Mouse (Mus musculus): ENCODE results near the gene Lypd5. TPM values are rescaled to one million over a fixed set of nuclear protein-coding genes. Genes with fewer than 3 reads are reported as not detected.

Lypd5 gene
- total RNA-seq, 1 experiment = not detected

DNA sequence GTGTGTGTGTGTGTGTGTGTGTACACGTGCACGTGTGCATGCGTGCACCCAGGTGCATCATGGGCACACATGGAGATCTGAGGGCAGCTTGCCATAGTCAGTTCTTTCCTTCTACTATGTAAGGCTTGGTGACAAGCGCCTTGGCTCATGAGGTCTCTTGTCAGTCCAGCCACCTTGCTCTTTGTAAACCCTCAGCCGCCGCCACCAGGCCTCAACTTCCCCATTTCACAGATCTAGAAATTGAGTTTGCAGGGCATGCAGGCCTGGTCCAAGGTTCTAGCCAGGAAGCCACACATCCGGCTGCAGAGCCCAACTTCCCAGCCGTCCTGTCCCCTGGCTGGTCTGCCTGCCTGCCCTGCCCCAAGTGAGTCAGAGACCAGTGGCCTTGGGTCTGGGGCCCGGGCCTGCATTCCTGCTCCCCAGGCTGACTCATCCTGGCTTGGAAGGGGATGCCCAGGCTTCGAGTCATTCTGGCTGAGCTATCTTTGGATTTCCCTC is 38.1 kb downstream of the Lypd5 start:
- Histone ChIP-seq H3K4me1 (ENCODE audit: control insufficient read depth in 2 of 2, insufficient read depth in 2 of 2, low read length in 2 of 2, poor library complexity in 1 of 2) (peaks cover 0 to 11% of the 10 kb centered on the region in 2 experiments; a peak in 1 of 4 replicates), H3K9me3 (ENCODE audit: control insufficient read depth, insufficient read depth, low read depth, low read length) (no peaks in the 10 kb centered on the region), H3K9ac (ENCODE audit: insufficient read depth, low read depth, low read length, poor library complexity, severe bottlenecking) (no peak overlapping the region), H3K36me3 (ENCODE audit: control insufficient read depth, insufficient read depth, low read length, poor library complexity, severe bottlenecking) (no peaks in the 10 kb centered on the region), H3K4me3 (ENCODE audit: insufficient read depth in 1 of 2, low read depth in 1 of 2, low read length in 2 of 2, poor library complexity in 1 of 2, severe bottlenecking in 1 of 2) (no peak overlapping the region), H3K27ac (ENCODE audit: insufficient read depth, low read depth, low read length, poor library complexity, severe bottlenecking) (no peak overlapping the region)
- DNase-seq (ENCODE audit: low read depth, low spot score) = no peak
- no peak for TF ChIP-seq ZNF384 (IDR thresholded peaks at IDR 0.05; ENCODE audit: low read depth, low read length)
- no peak for TF ChIP-seq MAFK (IDR thresholded peaks at IDR 0.05; ENCODE audit: insufficient read depth, low read depth, low read length)
- TF ChIP-seq ZC3H11A (IDR thresholded peaks at IDR 0.05; ENCODE audit: borderline replicate concordance, low read depth, low read length) = no peak
- TF ChIP-seq HCFC1 (IDR thresholded peaks at IDR 0.05; ENCODE audit: borderline replicate concordance, insufficient read depth, low read length) = no peak
- no peak for TF ChIP-seq CHD2 (IDR thresholded peaks at IDR 0.05; ENCODE audit: low read depth, low read length)
- in situ Hi-C loops (cut with MboI; ENCODE audit: low sequenced_read_pairs in 2 of 2, unreplicated experiment in 2 of 2) = no loop called here

DNA sequence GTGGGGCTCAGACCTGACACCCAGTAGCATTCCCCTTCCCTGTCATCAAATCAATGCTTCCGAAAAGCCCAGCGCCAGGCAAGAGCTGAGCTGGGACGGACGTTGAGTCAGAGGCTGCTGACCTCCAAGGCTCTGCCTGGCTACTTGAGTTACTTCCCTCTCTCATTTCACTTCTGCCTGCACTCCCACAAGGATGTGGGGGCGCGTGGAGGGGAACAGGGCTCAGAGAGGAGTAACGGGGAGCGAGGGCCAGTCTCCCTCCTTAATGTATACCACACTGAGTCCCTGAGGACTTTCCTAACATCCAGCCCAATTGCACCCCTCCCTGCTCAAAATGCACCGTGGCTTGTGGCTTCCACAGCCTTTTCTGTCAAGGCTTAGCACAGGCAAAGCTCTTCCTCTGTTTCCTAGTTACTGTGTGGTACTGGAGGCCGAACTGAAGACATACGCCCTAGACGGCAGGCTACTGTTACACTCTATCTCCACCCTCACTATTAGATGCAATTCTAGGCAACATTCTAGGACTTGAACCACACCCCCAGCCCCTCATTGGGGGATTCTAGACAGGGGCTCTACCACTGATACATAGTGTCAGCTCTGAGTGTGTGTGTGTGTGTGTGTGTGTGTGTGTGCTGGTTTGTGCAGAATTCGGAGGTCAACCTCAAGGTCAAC is 40.7 kb downstream of the Lypd5 start:
- no peak for TF ChIP-seq MAFK (IDR thresholded peaks at IDR 0.05; ENCODE audit: insufficient read depth, low read depth, low read length)
- no peak for TF ChIP-seq ZC3H11A (IDR thresholded peaks at IDR 0.05; ENCODE audit: borderline replicate concordance, low read depth, low read length)
- no peak for TF ChIP-seq HCFC1 (IDR thresholded peaks at IDR 0.05; ENCODE audit: borderline replicate concordance, insufficient read depth, low read length)
- TF ChIP-seq CHD2 (IDR thresholded peaks at IDR 0.05; ENCODE audit: low read depth, low read length) = no peak
- no peak for TF ChIP-seq ZNF384 (IDR thresholded peaks at IDR 0.05; ENCODE audit: low read depth, low read length)
- H3K27ac ChIP-seq (ENCODE audit: insufficient read depth, low read depth, low read length, poor library complexity, severe bottlenecking) = no peak overlapping the region
- no peak for DNase-seq (ENCODE audit: low read depth, low spot score)
- H3K36me3 ChIP-seq (ENCODE audit: control insufficient read depth, insufficient read depth, low read length, poor library complexity, severe bottlenecking) = no peaks in the 10 kb centered on the region
- peaks cover 0 to 4% of the 10 kb centered on the region in 2 experiments; a peak in 1 of 4 replicates for H3K4me1 ChIP-seq (ENCODE audit: control insufficient read depth in 2 of 2, insufficient read depth in 2 of 2, low read length in 2 of 2, poor library complexity in 1 of 2)
- H3K4me3 ChIP-seq (ENCODE audit: insufficient read depth in 1 of 2, low read depth in 1 of 2, low read length in 2 of 2, poor library complexity in 1 of 2, severe bottlenecking in 1 of 2) = no peak overlapping the region
- H3K9me3 ChIP-seq (ENCODE audit: control insufficient read depth, insufficient read depth, low read depth, low read length) = no peaks in the 10 kb centered on the region
- no peak overlapping the region for H3K9ac ChIP-seq (ENCODE audit: insufficient read depth, low read depth, low read length, poor library complexity, severe bottlenecking)
- in situ Hi-C loops (cut with MboI; ENCODE audit: low sequenced_read_pairs in 2 of 2, unreplicated experiment in 2 of 2) = no loop called here

DNA sequence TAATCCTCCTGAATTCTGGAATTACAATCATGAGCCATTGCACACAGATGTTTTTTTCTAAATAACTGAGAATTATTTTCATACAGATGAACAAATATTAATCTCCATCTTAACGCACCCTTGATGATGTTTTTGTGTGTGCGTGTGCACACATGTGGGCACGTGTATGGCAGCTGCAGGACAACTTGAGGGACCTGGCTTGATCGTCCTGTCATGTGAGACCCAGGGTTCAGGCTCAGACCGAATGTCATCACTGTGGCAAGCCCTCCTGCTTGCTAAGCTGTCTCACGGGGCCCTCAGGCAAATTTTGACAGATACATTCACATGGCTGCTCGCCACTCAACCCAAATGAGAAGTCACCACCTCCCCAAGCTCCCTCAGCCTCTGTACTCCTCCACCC is 41.5 kb downstream of the Lypd5 start:
- H3K4me1 ChIP-seq (ENCODE audit: control insufficient read depth in 2 of 2, insufficient read depth in 2 of 2, low read length in 2 of 2, poor library complexity in 1 of 2) = peaks cover 0 to 4% of the 10 kb centered on the region in 2 experiments; a peak in 1 of 4 replicates
- H3K27ac ChIP-seq (ENCODE audit: insufficient read depth, low read depth, low read length, poor library complexity, severe bottlenecking) = no peak overlapping the region
- H3K9ac ChIP-seq (ENCODE audit: insufficient read depth, low read depth, low read length, poor library complexity, severe bottlenecking) = no peak overlapping the region
- H3K4me3 ChIP-seq (ENCODE audit: insufficient read depth in 1 of 2, low read depth in 1 of 2, low read length in 2 of 2, poor library complexity in 1 of 2, severe bottlenecking in 1 of 2) = no peak overlapping the region
- no peak for DNase-seq (ENCODE audit: low read depth, low spot score)
- H3K9me3 ChIP-seq (ENCODE audit: control insufficient read depth, insufficient read depth, low read depth, low read length) = no peaks in the 10 kb centered on the region
- in situ Hi-C loops (cut with MboI; ENCODE audit: low sequenced_read_pairs in 2 of 2, unreplicated experiment in 2 of 2) = no loop called here
- H3K36me3 ChIP-seq (ENCODE audit: control insufficient read depth, insufficient read depth, low read length, poor library complexity, severe bottlenecking) = no peaks in the 10 kb centered on the region
- TF ChIP-seq ZNF384 (IDR thresholded peaks at IDR 0.05; ENCODE audit: low read depth, low read length) (no peak), ZC3H11A (IDR thresholded peaks at IDR 0.05; ENCODE audit: borderline replicate concordance, low read depth, low read length) (no peak), CHD2 (IDR thresholded peaks at IDR 0.05; ENCODE audit: low read depth, low read length) (no peak), HCFC1 (IDR thresholded peaks at IDR 0.05; ENCODE audit: borderline replicate concordance, insufficient read depth, low read length) (no peak), MAFK (IDR thresholded peaks at IDR 0.05; ENCODE audit: insufficient read depth, low read depth, low read length) (no peak)

DNA sequence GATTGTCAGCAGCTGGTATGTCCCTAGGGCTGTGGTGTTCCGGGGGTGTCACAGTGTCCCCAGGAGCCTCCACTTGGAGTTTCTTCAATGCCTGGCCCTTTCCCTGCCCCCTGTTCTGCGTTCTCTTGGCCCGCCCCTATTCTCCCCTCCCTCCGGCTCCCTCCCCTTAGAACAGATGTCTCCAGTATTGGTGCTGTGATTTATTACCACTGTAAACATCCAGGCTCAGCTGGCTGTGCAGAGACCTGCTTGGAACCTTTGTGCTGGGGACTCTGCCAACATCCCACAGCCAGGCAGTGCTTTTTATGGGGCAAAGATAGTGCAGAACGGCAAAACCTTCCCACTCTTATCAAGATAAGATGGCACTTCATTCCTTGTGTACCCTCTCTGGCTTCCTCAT is 42.1 kb downstream of the Lypd5 start:
- no peak for DNase-seq (ENCODE audit: low read depth, low spot score)
- Histone ChIP-seq H3K36me3 (ENCODE audit: control insufficient read depth, insufficient read depth, low read length, poor library complexity, severe bottlenecking) (no peaks in the 10 kb centered on the region), H3K27ac (ENCODE audit: insufficient read depth, low read depth, low read length, poor library complexity, severe bottlenecking) (no peak overlapping the region), H3K9ac (ENCODE audit: insufficient read depth, low read depth, low read length, poor library complexity, severe bottlenecking) (no peak overlapping the region), H3K4me3 (ENCODE audit: insufficient read depth in 1 of 2, low read depth in 1 of 2, low read length in 2 of 2, poor library complexity in 1 of 2, severe bottlenecking in 1 of 2) (no peak overlapping the region), H3K9me3 (ENCODE audit: control insufficient read depth, insufficient read depth, low read depth, low read length) (no peaks in the 10 kb centered on the region), H3K4me1 (ENCODE audit: control insufficient read depth in 2 of 2, insufficient read depth in 2 of 2, low read length in 2 of 2, poor library complexity in 1 of 2) (peaks cover 0 to 4% of the 10 kb centered on the region in 2 experiments; a peak in 1 of 4 replicates)
- in situ Hi-C loops (cut with MboI; ENCODE audit: low sequenced_read_pairs in 2 of 2, unreplicated experiment in 2 of 2) = no loop called here
- TF ChIP-seq ZNF384 (IDR thresholded peaks at IDR 0.05; ENCODE audit: low read depth, low read length) (no peak), ZC3H11A (IDR thresholded peaks at IDR 0.05; ENCODE audit: borderline replicate concordance, low read depth, low read length) (no peak), MAFK (IDR thresholded peaks at IDR 0.05; ENCODE audit: insufficient read depth, low read depth, low read length) (no peak), CHD2 (IDR thresholded peaks at IDR 0.05; ENCODE audit: low read depth, low read length) (no peak), HCFC1 (IDR thresholded peaks at IDR 0.05; ENCODE audit: borderline replicate concordance, insufficient read depth, low read length) (no peak)

Data from ES-E14 (cell line).